ENCODE assay signal across 11 mouse cellular contexts in the genomic region with DNA sequence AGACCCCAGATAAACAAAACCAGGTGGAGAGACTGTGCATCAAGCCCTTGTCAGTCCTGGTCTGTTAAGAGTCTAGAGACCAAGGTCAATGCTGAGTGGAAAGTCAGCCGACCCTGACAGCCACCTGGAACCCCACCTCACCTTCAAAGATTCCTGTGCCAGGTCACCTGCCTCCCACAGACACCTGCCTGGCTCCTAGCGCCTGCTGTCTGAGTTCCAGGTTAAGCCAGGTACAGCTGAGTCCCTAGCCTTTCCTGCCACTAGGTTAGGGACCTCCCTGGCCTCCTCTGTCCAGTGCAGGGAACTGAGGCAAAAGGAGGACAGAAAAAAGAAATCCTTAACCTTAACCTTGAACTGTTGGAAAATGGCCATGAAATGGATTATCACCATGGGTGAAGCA.
DNase-seq lines count a peak whose midpoint lies in the region; ATAC-seq and TF ChIP-seq lines count a peak whose summit lies in the region.
"Had no signal": no experiment of that assay in that cellular context is flagged by ENCODE, and none has a peak within 500 bp of the region (broad histone marks: within the 10 kb centered on the region; RNA-seq: fewer than 3 reads in every experiment).

No protein-coding gene starts in this region.

- intact Hi-C loops in heart, postnatal 25 days (cut with DNase I): no loop called here

- WGBS in heart, embryonic 15.5 days: 60% methylated on average over 2 of the region's 2 CpGs
- WGBS in forebrain, embryonic 11.5 days: 72% methylated on average over 2 of the region's 2 CpGs
- WGBS in limb, embryonic 15.5 days: 49% methylated on average over 2 of the region's 2 CpGs

- peak; percentile 79; the same call in 1 of the 2 replicates for TF ChIP-seq EP300 in ES-Bruce4 (IDR thresholded peaks at IDR 0.05; ENCODE audit: insufficient read depth, low read depth, low read length)

- no peak overlapping the region for H3K9ac ChIP-seq in heart, embryonic 15.5 days
- H3K9ac ChIP-seq in ES-Bruce4 (ENCODE audit: low read depth, poor library complexity, severe bottlenecking): no peak overlapping the region
- H3K9ac ChIP-seq in forebrain, embryonic 11.5 days (ENCODE audit: low read length): no peak overlapping the region
- no peak overlapping the region for H3K9ac ChIP-seq in limb, embryonic 15.5 days

- TF ChIP-seq CTCF in ES-Bruce4 (IDR thresholded peaks at IDR 0.05; ENCODE audit: low read depth, low read length): no peak

- no peak for DNase-seq in heart, postnatal 25 days (ENCODE audit: low spot score)
- peak; percentile 51 for DNase-seq in forebrain, embryonic 11.5 days (ENCODE audit: low spot score)
- DNase-seq in right cerebral cortex, postnatal 4 days: no peak
- no peak for DNase-seq in testis, postnatal 10 days (ENCODE audit: low spot score)
- no peak for DNase-seq in liver
- DNase-seq: embryo, embryonic 11 days; left cerebral cortex, postnatal 4 days had no signal

- peak overlapping the region; percentile 73 for H3K27ac ChIP-seq in heart, embryonic 15.5 days
- H3K27ac ChIP-seq in ES-Bruce4 (ENCODE audit: insufficient read depth, low read length): peak overlapping the region; percentile 49; the same call in 1 of the 2 replicates
- H3K27ac ChIP-seq in forebrain, embryonic 11.5 days (ENCODE audit: low read depth, low read length): no peak overlapping the region
- H3K27ac ChIP-seq in limb, embryonic 15.5 days: peak overlapping the region; percentile 70

- peaks cover 84% of the 10 kb centered on the region for H3K4me1 ChIP-seq in heart, embryonic 15.5 days (replicated peaks)
- peaks cover 33% of the 10 kb centered on the region for H3K4me1 ChIP-seq in ES-Bruce4 (ENCODE audit: control insufficient read depth, insufficient read depth, low read length)
- peaks cover 67% of the 10 kb centered on the region for H3K4me1 ChIP-seq in forebrain, embryonic 11.5 days (replicated peaks; ENCODE audit: control insufficient read depth, insufficient read depth, low read length)
- peaks cover 84% of the 10 kb centered on the region for H3K4me1 ChIP-seq in limb, embryonic 15.5 days

- H3K4me2 ChIP-seq in heart, embryonic 15.5 days: no peak overlapping the region
- H3K4me2 ChIP-seq in forebrain, embryonic 11.5 days (ENCODE audit: low read depth, low read length, severe bottlenecking): no peak overlapping the region
- no peak overlapping the region for H3K4me2 ChIP-seq in limb, embryonic 15.5 days

- no peak overlapping the region for H3K4me3 ChIP-seq in heart, embryonic 15.5 days
- no peak overlapping the region for H3K4me3 ChIP-seq in ES-Bruce4 (ENCODE audit: low read depth, low read length)
- no peak overlapping the region for H3K4me3 ChIP-seq in forebrain, embryonic 11.5 days (ENCODE audit: low read depth, low read length)
- H3K4me3 ChIP-seq in limb, embryonic 15.5 days: no peak overlapping the region

- no peak for TF ChIP-seq POLR2A in ES-Bruce4 (IDR thresholded peaks at IDR 0.05; ENCODE audit: insufficient read depth, low read length)

- H3K36me3 ChIP-seq in heart, embryonic 15.5 days: no peaks in the 10 kb centered on the region
- no peaks in the 10 kb centered on the region for H3K36me3 ChIP-seq in ES-Bruce4 (ENCODE audit: control insufficient read depth, insufficient read depth, low read length, poor library complexity, severe bottlenecking)
- no peaks in the 10 kb centered on the region for H3K36me3 ChIP-seq in forebrain, embryonic 11.5 days (ENCODE audit: control insufficient read depth, insufficient read depth, low read length)
- H3K36me3 ChIP-seq in limb, embryonic 15.5 days: no peaks in the 10 kb centered on the region
- H3K36me3 ChIP-seq: G1E had no signal

- H3K27me3 ChIP-seq in heart, embryonic 15.5 days: no peaks in the 10 kb centered on the region
- no peaks in the 10 kb centered on the region for H3K27me3 ChIP-seq in ES-Bruce4 (ENCODE audit: control insufficient read depth, insufficient read depth, low read length, poor library complexity, severe bottlenecking)
- no peaks in the 10 kb centered on the region for H3K27me3 ChIP-seq in forebrain, embryonic 11.5 days (ENCODE audit: control insufficient read depth, insufficient read depth, low read length)
- H3K27me3 ChIP-seq in limb, embryonic 15.5 days: no peaks in the 10 kb centered on the region

- H3K9me3 ChIP-seq in heart, embryonic 15.5 days (replicated peaks): no peaks in the 10 kb centered on the region
- H3K9me3 ChIP-seq in ES-Bruce4 (replicated peaks; ENCODE audit: control insufficient read depth, insufficient read depth, low read length, poor library complexity, severe bottlenecking): no peaks in the 10 kb centered on the region
- H3K9me3 ChIP-seq in forebrain, embryonic 11.5 days (ENCODE audit: control insufficient read depth, low read length): no peaks in the 10 kb centered on the region
- no peaks in the 10 kb centered on the region for H3K9me3 ChIP-seq in limb, embryonic 15.5 days
- H3K9me3 ChIP-seq: G1E had no signal

- ATAC-seq in heart, embryonic 15.5 days (replicated peaks; ENCODE audit: insufficient number of reproducible peaks, insufficient read depth, low FRiP score, low read depth): no peak
- no peak for ATAC-seq in forebrain, embryonic 11.5 days (replicated peaks; ENCODE audit: low FRiP score)
- ATAC-seq in limb, embryonic 15.5 days (ENCODE audit: insufficient number of reproducible peaks, low FRiP score, low TSS enrichment, low read depth): no peak
